Mouse (Mus musculus): Measurements from ENCODE around the gene Axin2.

Axin2 gene

DNA sequence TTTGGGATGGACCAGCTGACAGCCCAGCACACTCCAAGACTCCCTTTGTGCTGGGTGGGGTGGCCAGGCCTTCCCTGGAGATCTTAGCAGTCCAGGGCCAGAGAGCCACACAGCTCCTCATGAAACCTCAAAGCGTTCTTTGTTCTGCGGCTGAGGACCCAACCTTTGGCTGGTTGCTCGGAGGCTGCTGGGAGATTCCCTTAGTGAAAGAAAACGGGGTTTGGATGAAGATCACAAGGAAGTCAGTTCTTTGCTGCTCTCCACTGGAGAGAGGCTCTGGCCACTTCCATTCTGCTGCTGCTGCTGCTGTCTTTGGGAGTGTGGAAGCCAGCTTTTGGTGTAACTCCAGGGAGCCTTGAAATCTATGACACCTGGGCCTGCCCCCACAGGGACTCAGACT lies 53.3 kb downstream of the Axin2 start:
- in situ Hi-C loops (cut with MseI, MboI) = no loop called here

GRCm38 (mm10) chr11:108973866-108974265 lies 53.7 kb downstream of the Axin2 start:
- in situ Hi-C loops (cut with MseI, MboI) = no loop called here

DNA sequence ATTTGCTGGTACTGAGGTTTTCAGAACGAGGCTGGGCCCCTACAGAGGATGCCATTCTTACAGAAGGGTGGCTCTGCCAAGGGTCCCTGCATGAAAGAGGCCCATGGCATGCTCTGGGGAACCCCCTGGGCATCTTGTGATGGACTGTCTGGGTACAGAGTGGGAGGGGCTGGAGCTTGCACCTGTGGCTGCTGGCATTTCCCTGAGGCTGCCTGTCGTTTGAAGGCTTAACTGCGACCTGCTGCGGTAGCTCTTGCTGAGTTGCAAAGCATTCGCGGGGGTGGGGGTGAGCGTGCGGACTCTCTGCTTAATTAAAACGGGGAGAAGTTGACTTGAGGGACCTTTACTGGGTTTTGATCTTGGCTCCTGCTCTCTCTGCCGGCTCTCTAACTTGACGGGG lies 55.4 kb downstream of the Axin2 start:
- in situ Hi-C loops (cut with MseI, MboI) = no loop called here

DNA sequence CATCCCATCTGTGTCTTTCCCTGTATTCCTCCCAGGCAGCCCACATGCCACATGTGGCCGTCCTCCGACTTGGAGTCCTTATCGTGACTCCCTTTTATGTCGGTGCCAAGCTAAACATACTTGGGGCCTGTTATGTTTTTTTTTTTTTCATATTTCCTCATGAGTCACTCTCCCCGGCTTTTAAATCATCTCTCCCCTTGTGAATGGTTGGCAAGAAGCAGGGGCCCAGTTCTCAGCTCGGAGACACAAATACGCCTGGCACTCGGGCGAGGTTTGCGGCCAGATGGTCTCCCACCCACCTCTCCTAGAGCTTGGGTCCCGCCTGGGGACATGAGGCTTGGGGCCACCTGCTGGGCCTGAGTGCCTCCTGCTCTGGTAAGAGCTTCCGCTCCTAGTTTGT lies 60.4 kb downstream of the Axin2 start:
- in situ Hi-C loops (cut with MseI, MboI) = no loop called here

DNA sequence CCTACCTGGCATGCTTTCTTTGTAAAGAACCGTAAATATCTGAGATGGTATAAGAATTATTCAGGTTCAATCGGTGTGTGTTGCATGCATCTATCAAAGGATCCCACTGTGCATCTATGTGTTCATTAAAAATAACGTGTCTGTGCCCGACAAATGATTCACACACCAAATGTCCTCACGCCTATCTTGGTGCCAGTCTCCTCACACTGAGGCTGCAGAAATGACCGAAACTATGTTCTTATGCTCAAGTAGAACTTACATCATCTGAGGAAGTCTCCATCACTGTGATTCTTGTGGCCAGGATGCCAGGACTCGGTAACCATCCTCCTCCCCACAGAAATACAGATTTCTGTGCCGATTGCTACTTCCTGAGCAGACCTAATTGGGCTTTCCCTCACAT lies 60.9 kb downstream of the Axin2 start:
- in situ Hi-C loops (cut with MseI, MboI) = no loop called here

GRCm38 (mm10) chr11:108983409-108984064 lies 63.4 kb downstream of the Axin2 start:
- in situ Hi-C loops (cut with MseI, MboI) = no loop called here

GRCm38 (mm10) chr11:108984711-108985419 lies 64.7 kb downstream of the Axin2 start:
- in situ Hi-C loops (cut with MseI, MboI) = no loop called here

DNA sequence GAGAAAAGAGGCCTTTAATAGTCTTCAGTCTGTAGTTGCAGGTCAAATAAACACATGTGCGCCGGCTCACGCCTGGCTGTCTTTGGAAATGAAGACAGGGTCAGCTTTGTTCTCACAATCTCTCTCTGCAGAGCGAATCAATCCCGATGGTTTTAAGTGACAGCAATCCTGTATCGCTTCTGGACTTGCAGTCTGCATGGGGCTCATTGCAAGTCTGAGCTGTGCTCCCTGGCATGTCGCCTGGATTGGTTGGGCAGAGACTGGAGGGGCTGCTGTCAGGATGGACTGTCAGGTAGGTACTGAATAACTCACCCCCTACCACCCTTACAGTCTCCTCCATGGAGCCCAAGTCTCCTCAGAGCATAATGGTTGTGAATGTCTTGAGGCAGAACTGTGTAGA lies 65.7 kb downstream of the Axin2 start:
- in situ Hi-C loops (cut with MseI, MboI) = no loop called here

DNA sequence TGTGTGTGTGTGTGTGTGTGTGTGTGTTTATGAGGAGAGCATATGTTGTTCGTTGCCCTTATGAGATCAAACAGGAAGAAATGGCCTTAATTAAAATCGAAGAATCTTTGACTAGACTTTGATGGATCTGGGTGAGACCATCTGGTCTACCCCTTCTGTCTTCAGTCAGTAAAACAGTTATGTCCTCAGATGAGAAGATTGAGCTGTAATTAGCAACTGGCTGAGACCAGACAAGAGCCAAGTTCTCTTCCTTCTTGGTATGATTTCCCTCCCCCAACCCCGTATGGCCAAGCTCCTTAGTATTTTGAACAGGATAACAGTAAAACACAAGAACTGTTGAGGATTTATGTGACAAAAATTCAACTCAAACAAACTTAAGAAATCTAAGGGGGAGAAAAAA lies 67.1 kb downstream of the Axin2 start:
- in situ Hi-C loops (cut with MseI, MboI) = no loop called here

- in situ Hi-C loops (cut with MseI, MboI) = no loop called here
Measured at GRCm38 (mm10) chr11:108987705-108988104, 67.6 kb downstream of the Axin2 start.

- in situ Hi-C loops (cut with MseI, MboI) = no loop called here
Measured at GRCm38 (mm10) chr11:108988258-108988657, 68.1 kb downstream of the Axin2 start.

DNA sequence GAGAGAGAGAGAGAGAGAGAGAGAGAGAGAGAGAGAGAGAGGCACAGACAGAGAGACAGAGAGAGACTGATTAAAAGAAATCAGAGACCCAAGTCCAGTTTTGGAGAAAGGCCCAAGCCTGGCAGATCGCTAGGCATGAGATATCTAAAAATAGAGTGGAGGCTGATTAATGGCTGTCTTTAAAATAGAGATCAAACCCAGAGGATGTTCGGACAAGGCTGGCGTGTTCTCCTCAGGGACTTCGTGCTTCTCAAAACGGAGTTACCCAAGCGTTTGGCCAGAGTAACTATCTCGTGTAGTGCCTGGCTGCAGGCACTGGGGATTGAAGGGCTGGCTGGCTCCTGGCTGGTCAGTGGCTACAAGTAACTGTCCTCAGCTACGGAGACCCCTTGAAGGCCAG lies 69.8 kb downstream of the Axin2 start:
- in situ Hi-C loops (cut with MseI, MboI) = no loop called here

DNA sequence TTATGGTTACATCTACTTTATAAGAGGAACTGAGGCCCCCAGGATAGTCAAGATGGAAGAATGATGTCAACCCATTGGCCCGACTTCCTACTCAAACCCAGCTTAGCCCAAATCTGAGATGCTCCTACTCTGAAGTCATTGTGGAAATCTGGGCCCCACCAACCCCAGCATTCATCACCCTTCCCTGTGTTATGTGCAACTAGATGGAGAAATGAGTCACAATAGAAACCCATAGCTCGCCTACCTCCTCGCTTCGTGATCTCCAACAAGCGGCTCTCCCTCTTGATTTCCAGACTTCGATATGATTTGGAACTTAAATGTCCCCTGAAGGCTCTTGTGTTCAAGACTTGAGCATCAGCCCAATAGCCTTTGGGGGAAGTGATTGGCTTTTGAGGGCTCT lies 73.3 kb downstream of the Axin2 start:
- in situ Hi-C loops (cut with MseI, MboI) = no loop called here

DNA sequence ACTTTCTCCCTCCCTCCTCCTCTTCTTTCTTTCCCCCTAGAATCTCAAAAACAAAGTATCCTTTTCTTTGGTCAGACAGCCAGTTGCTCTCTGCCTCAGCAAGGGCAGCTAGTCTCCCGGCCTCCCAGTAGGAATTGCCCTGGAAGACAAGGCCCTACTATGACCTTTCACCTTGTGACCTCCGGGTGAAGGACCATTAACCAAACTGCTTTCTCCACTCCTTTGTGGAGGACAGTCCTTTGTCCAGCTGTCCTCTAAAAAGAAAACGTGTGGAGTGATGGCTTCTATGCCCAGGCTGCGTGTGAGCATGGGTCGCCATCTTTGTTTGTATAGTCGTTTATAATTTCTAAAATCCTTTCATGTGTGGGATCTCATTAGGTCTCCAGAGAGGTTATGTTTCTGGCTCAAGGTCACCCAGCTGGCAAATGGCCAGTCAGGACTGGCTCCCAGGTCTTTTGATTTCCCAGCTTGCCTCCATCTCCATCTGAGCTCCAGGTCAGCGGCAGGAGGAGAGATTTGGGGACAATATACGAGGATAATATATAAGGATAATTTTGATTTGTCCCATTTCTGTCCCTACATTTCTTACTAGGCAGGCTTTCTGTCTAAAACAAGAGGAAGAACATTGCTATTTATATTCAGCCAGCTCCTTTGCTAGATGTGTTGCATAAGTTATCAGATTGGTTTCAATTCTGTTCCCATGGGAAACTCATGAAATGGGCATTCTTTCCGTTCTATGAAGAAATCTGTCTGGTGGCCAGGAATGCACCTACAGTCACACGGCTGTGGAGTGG lies 75.2 kb downstream of the Axin2 start:
- in situ Hi-C loops (cut with MseI, MboI) = no loop called here

GRCm38 (mm10) chr11:108995990-108996533 lies 75.9 kb downstream of the Axin2 start:
- in situ Hi-C loops (cut with MseI, MboI) = no loop called here

GRCm38 (mm10) chr11:108997816-108998215 lies 77.7 kb downstream of the Axin2 start:
- in situ Hi-C loops (cut with MseI, MboI) = no loop called here

Measured in mouse trophoblast stem cell (cell line).